ENCODE assay signal across 10 mouse cellular contexts in the genomic region with DNA sequence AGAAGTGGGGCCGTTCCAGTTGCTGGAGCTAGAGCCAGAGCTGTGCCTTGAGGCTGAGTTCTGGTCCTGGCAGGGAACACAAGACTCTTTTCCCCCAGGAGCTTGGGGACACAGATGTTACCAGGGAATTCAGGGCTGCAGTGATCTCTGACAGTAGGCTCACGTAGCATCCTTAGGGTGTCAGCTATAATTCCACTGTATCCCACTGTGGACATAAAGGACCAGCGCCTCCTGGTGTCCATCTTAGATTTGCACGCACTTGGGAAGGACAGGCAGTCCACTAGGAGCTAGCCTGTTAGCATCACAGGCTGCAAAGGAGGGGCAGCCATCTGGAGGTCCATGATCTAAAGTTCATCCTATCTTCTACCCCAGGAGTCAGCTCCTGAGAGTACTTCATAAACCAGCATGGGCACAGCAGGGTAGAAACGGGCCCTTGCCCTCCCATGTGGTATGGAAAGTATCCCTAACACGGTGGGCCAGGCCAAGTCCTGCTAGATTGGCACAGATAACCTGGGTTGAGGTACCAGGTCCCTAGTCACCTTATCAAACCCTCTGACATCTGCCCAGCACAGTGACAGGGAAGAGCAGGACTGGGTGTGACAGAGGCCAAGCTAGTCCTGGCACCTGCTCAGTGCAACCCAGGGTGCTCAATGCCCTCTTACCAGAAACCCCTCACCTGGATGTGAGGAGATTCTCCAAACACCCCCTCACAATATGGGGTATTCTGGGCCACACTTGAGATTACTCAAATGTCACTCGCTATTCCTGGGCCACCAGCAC. TPM values are rescaled to one million over a fixed set of nuclear protein-coding genes. Genes with fewer than 3 reads are reported as not detected.
DNase-seq lines count a peak whose midpoint lies in the region; ATAC-seq lines count a peak whose summit lies in the region.
"Had no signal": no experiment of that assay in that cellular context is flagged by ENCODE, and none has a peak within 500 bp of the region (broad histone marks: within the 10 kb centered on the region; RNA-seq: fewer than 3 reads in every experiment).

No protein-coding gene starts in this region.

- no peaks in the 10 kb centered on the region for H3K9me3 ChIP-seq in embryonic facial prominence, embryonic 14.5 days (ENCODE audit: control insufficient read depth, low read length)
- H3K9me3 ChIP-seq in midbrain, embryonic 12.5 days = no peaks in the 10 kb centered on the region
- H3K9me3 ChIP-seq: embryonic facial prominence, embryonic 13.5 days had no signal

- H3K4me3 ChIP-seq in embryonic facial prominence, embryonic 14.5 days (ENCODE audit: low read depth, low read length) = no peak overlapping the region
- H3K4me3 ChIP-seq in midbrain, embryonic 12.5 days = no peak overlapping the region
- H3K4me3 ChIP-seq: embryonic facial prominence, embryonic 13.5 days; myocyte had no signal

- no peak overlapping the region for H3K9ac ChIP-seq in embryonic facial prominence, embryonic 14.5 days (ENCODE audit: low read depth, low read length)
- no peak overlapping the region for H3K9ac ChIP-seq in midbrain, embryonic 12.5 days (replicated peaks)
- H3K9ac ChIP-seq: embryonic facial prominence, embryonic 13.5 days had no signal

- peaks cover 4% of the 10 kb centered on the region; the same call in 1 of the 2 replicates for H3K4me1 ChIP-seq in embryonic facial prominence, embryonic 14.5 days (ENCODE audit: control insufficient read depth, insufficient read depth, low read length)
- H3K4me1 ChIP-seq in midbrain, embryonic 12.5 days = peaks cover 13% of the 10 kb centered on the region

- 63% methylated on average over 7 of the region's 7 CpGs for WGBS in embryonic facial prominence, embryonic 14.5 days
- WGBS in midbrain, embryonic 12.5 days = 62% methylated on average over 7 of the region's 7 CpGs

- no peak overlapping the region for H3K27ac ChIP-seq in embryonic facial prominence, embryonic 14.5 days (replicated peaks; ENCODE audit: low read depth, low read length)
- no peak overlapping the region for H3K27ac ChIP-seq in midbrain, embryonic 12.5 days (replicated peaks)
- H3K27ac ChIP-seq: embryonic facial prominence, embryonic 13.5 days had no signal

- H3K36me3 ChIP-seq in embryonic facial prominence, embryonic 14.5 days (ENCODE audit: control insufficient read depth, insufficient read depth, low read length) = no peaks in the 10 kb centered on the region
- H3K36me3 ChIP-seq in midbrain, embryonic 12.5 days = no peaks in the 10 kb centered on the region
- H3K36me3 ChIP-seq: embryonic facial prominence, embryonic 13.5 days had no signal

- ATAC-seq in embryonic facial prominence, embryonic 14.5 days (ENCODE audit: low read depth) = peak; percentile 42; the same call in 1 of the 2 replicates
- ATAC-seq in midbrain, embryonic 12.5 days (ENCODE audit: low FRiP score, low read depth) = 0 out of 2 replicates have a peak, but pooled peaks have one; percentile 47

- H3K27me3 ChIP-seq in embryonic facial prominence, embryonic 14.5 days (replicated peaks; ENCODE audit: control insufficient read depth, insufficient read depth, low read length) = no peaks in the 10 kb centered on the region
- 0 out of 2 replicates have a peak, but pooled peaks cover 4% of the 10 kb centered on the region for H3K27me3 ChIP-seq in midbrain, embryonic 12.5 days
- H3K27me3 ChIP-seq: embryonic facial prominence, embryonic 13.5 days had no signal

- peak; percentile 44 for DNase-seq in ovary, postnatal 10 days (ENCODE audit: low spot score)
- DNase-seq in ovary, adult 18-20 months (ENCODE audit: low spot score) = no peak
- peak; percentile 30 to 57 for DNase-seq in adrenal gland, postnatal 4 days (ENCODE audit: low spot score in 2 of 2)
- peak; percentile 74 for DNase-seq in embryonic facial prominence, embryonic 14.5 days (ENCODE audit: low spot score)
- DNase-seq in heart, postnatal 4 days = peak; percentile 88
- peak; percentile 72 to 73 for DNase-seq in left cerebral cortex, postnatal 14 days (ENCODE audit: low spot score in 2 of 2)
- peak; percentile 48 for DNase-seq in yolk sac, embryonic 10.5 days (ENCODE audit: low spot score)

- intact Hi-C loops in left cerebral cortex, postnatal 14 days (cut with DNase I) = no loop called here

- no peak overlapping the region for H3K4me2 ChIP-seq in embryonic facial prominence, embryonic 14.5 days (ENCODE audit: low read depth, low read length)
- no peak overlapping the region for H3K4me2 ChIP-seq in midbrain, embryonic 12.5 days (replicated peaks)
- H3K4me2 ChIP-seq: embryonic facial prominence, embryonic 13.5 days had no signal

RNA-seq across cellular contexts. Expression of gene Mcf2l, which starts 53.8 kb away (rescaled TPM):
- 10 to 100 TPM; 37.7 to 49.5 TPM for total RNA-seq in adrenal gland, postnatal 4 days (2021)
- 20.3 and 21.2 TPM in 2 replicates for polyA plus RNA-seq in embryonic facial prominence, embryonic 14.5 days (2014; fragmentation: Nextera tagmentation; extraction: Ambion mirVana)
- 10 to 100 TPM; 28.8 to 33.0 TPM for total RNA-seq in heart, postnatal 4 days (2021)
- total RNA-seq in left cerebral cortex, postnatal 14 days (2021) = 100 to 1,000 TPM; 249 to 271 TPM
- 97.8 and 104 TPM in 2 replicates for polyA plus RNA-seq in midbrain, embryonic 12.5 days (2016; fragmentation: Nextera tagmentation; extraction: Ambion mirVana)

Comparison
In these comparisons a context has a peak if more than half of its experiments do, and no peak if none do; other contexts are left out.
1. RNA of gene Mcf2l, which starts 53.8 kb away (total RNA-seq): 249 to 271 TPM in left cerebral cortex, postnatal 14 days; 37.7 to 49.5 TPM in adrenal gland, postnatal 4 days and 28.8 to 33.0 TPM in heart, postnatal 4 days; every median in the first group is over 4 times any median in the second.